Mouse (Mus musculus) retina, embryonic 14.5 days (tissue): Measurements from ENCODE around the gene Gm10376.
"Not testable (repeated sequence)": the region's sequence is repeated elsewhere in the genome, so short reads cannot be mapped to it uniquely, and the experiment has no call there.

Experiments
- DNase-seq: peaks from one replicate; pipeline ENCODE4 v3.0.0-alpha.2; 2015; ENCODE audit warnings: low spot score

The Gm10376 gene

DNA sequence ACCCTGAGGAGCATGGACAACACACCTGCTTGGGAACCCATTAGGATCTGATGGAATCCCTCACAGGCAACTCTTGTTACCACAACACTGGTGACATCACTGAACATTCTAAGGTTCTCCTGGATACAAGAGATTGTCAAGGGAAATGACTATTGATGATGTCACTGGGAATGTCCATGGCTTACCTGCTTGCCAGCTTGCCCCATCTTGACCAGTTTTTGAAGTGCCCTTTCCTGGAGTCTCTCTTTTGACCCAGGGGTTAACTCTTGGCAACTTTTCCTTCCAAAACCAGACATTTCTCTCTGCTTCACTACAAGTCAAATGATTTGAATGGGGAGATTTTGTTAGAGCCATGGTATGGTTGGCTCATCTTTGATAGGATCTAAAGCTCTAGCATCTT, at the start of gene Gm10376:
Gene Gm10376, minus strand, starts transcription at position 101 of the 400 bp plus-strand sequence.
- not testable (repeated sequence) for DNase-seq

- DNase-seq = not testable (repeated sequence)
Measured at GRCm38 (mm10) chr14:43060179-43060578, 44.8 kb upstream of the Gm10376 start.

GRCm38 (mm10) chr14:43058063-43058462, 42.6 kb upstream of the Gm10376 start:
- not testable (repeated sequence) for DNase-seq

DNA sequence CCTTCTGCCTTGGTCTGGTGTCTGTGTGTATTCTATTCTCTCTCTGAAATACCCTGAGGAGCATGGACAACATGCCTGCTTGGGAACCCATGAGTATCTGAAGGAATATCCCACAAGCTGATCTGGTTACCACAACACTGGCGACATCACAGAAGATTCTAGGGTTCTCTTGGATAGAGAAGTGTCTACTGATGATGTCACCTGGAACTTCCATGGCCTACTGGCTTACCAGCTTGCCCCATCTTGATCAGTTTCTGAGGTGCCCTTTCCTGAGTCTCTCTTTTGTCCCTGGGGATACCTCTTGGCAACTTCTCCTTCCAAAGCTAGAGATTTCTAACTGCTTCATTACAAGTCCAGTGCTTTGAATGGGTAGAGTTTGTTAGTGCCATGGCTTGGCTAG, 21.9 kb downstream of the Gm10376 start, which contains the start of gene Gm8082:
Gene Gm8082, minus strand, starts transcription at position 101 of the 400 bp plus-strand sequence.
- not testable (repeated sequence) for DNase-seq
